Mouse (Mus musculus) mouse trophoblast stem cell (cell line): ENCODE data around the gene Lmntd2.

Experiments used
- in situ Hi-C, 2 experiments: fragments of 300-500 bp; cut with MseI, MboI; formaldehyde crosslinking; loops; 2 replicates in 1 of 2; 3 replicates in 1 of 2; pipeline ENCODE4 v1.15.1; 2025

Gene Lmntd2

GRCm38 (mm10) chr7:141190220-141190619 is 23.7 kb downstream of the Lmntd2 start:
- in situ Hi-C loops, result no loop called here

- in situ Hi-C loops, result no loop called here
Measured at GRCm38 (mm10) chr7:141188733-141189132, 25.1 kb downstream of the Lmntd2 start.

GRCm38 (mm10) chr7:141188194-141188593 is 25.7 kb downstream of the Lmntd2 start:
- in situ Hi-C loops, result no loop called here

GRCm38 (mm10) chr7:141176173-141176572 is 37.7 kb downstream of the Lmntd2 start:
- in situ Hi-C loops, result loop anchor here (5.0 kb wide), 1 partner anchor 84 kb away; no protein-coding TSS in a partner anchor

GRCm38 (mm10) chr7:141175068-141175467 is 38.8 kb downstream of the Lmntd2 start:
- in situ Hi-C loops, result loop anchor here (5.0 kb wide), 1 partner anchor 83 kb away; no protein-coding TSS in a partner anchor

- in situ Hi-C loops, result no loop called here
Measured at GRCm38 (mm10) chr7:141173323-141173850, 40.5 kb downstream of the Lmntd2 start.

GRCm38 (mm10) chr7:141172116-141173006 is 41.5 kb downstream of the Lmntd2 start, which contains the start of gene Rnh1:
Gene Rnh1, minus strand, starts transcription at chr7:141172857.
- in situ Hi-C loops, result no loop called here

- in situ Hi-C loops, result no loop called here
Measured at GRCm38 (mm10) chr7:141169866-141170265, 44.0 kb downstream of the Lmntd2 start.

- in situ Hi-C loops, result no loop called here
Measured at GRCm38 (mm10) chr7:141169300-141169699, 44.6 kb downstream of the Lmntd2 start.

- in situ Hi-C loops, result no loop called here
Measured at GRCm38 (mm10) chr7:141168518-141168953, 45.3 kb downstream of the Lmntd2 start.

- in situ Hi-C loops, result no loop called here
Measured at GRCm38 (mm10) chr7:141167901-141168517, 45.9 kb downstream of the Lmntd2 start.

GRCm38 (mm10) chr7:141164850-141165249 is 49.0 kb downstream of the Lmntd2 start:
- in situ Hi-C loops, result no loop called here

- in situ Hi-C loops, result no loop called here
Measured at GRCm38 (mm10) chr7:141164397-141164796, 49.5 kb downstream of the Lmntd2 start.
